Mouse (Mus musculus) heart, postnatal 0 days (tissue): Measurements from ENCODE around the gene Twnk.

Experiments used
- CTCF ChIP-seq: IDR thresholded peaks from 2 replicates; pipeline ENCODE4 v1.5.1; 2016; ENCODE audit warnings: antibody characterized with exemption, control low read depth, low read depth
- EP300 ChIP-seq: IDR thresholded peaks from 2 replicates; pipeline ENCODE4 v1.6.1; 2016; ENCODE audit warnings: antibody characterized with exemption, low read depth

GRCm38 (mm10) chr19:44988321-44988720 lies 17.1 kb upstream of the Twnk start:
- TF ChIP-seq CTCF (no peak), EP300 (no peak)
